Mouse (Mus musculus): ENCODE results near the gene Hal.

- no peak for TF ChIP-seq POLR2A (IDR thresholded peaks at IDR 0.05; ENCODE audit: borderline replicate concordance, extremely low read depth, insufficient read depth, insufficient read length, poor library complexity, severe bottlenecking)
- no peak for TF ChIP-seq CTCF (IDR thresholded peaks at IDR 0.05; ENCODE audit: borderline replicate concordance, extremely low read depth, insufficient read depth, insufficient read length)
Observed at GRCm38 (mm10) chr10:93520994-93521393, 32.4 kb downstream of the Hal start.

Measured in brain, embryonic 14.5 days (tissue).